Mouse (Mus musculus) embryonic facial prominence, embryonic 14.5 days (tissue): Measurements from ENCODE around the gene C2cd5. TPM values are rescaled to one million over a fixed set of nuclear protein-coding genes. Genes with fewer than 3 reads are reported as not detected.

ENCODE experiments used
- ATAC-seq: fragments of 200-750 bp; cut with Nextera tagmentation; 2 replicates; pipeline ENCODE4 v1.8.0; 2017; ENCODE audit warnings: low read depth, moderate number of reproducible peaks, moderate TSS enrichment
- DNase-seq: peaks from one replicate; pipeline ENCODE4 v3.0.0-alpha.2; 2015; ENCODE audit warnings: low spot score
- H3K27ac ChIP-seq: fragments of 300-500 bp; sonication (generic); replicated peaks from 2 replicates; pipeline ENCODE4 v1.5.1; 2014; ENCODE audit warnings: low read depth, mild to moderate bottlenecking, low read length, moderate library complexity
- H3K27me3 ChIP-seq: fragments of 300-500 bp; sonication (generic); replicated peaks from 2 replicates; pipeline ENCODE4 v1.6.1; 2014; ENCODE audit warnings: low read length; ENCODE audit not compliant: control insufficient read depth, insufficient read depth
- H3K36me3 ChIP-seq: fragments of 300-500 bp; sonication (generic); 2 replicates; pipeline ENCODE4 v1.6.1; 2014; ENCODE audit warnings: low read length, mixed read lengths; ENCODE audit not compliant: control insufficient read depth, insufficient read depth
- H3K4me1 ChIP-seq: fragments of 300-500 bp; sonication (generic); 2 replicates; pipeline ENCODE4 v1.6.1; 2014; ENCODE audit warnings: antibody characterized with exemption, low read length; ENCODE audit not compliant: control insufficient read depth, insufficient read depth
- H3K4me2 ChIP-seq: fragments of 300-500 bp; sonication (generic); 2 replicates; pipeline ENCODE4 v1.6.1; 2014; ENCODE audit warnings: low read depth, mild to moderate bottlenecking, low read length, moderate library complexity, mixed read lengths
- H3K4me3 ChIP-seq: fragments of 300-500 bp; sonication (generic); 2 replicates; pipeline ENCODE4 v1.5.1; 2014; ENCODE audit warnings: low read depth, mild to moderate bottlenecking, low read length
- H3K9ac ChIP-seq: fragments of 300-500 bp; sonication (generic); 2 replicates; pipeline ENCODE4 v1.6.1; 2014; ENCODE audit warnings: low read depth, mild to moderate bottlenecking, low read length, moderate library complexity, mixed read lengths
- H3K9me3 ChIP-seq: fragments of 300-500 bp; sonication (generic); 2 replicates; pipeline ENCODE4 v1.6.1; 2016; ENCODE audit warnings: low read length; ENCODE audit not compliant: control insufficient read depth
- WGBS: fragments of 180-500 bp; shearing (Covaris S2); extraction: QIAGEN DNeasy Blood & Tissue Kit; methylation state at CpG from one replicate; pipeline ENCODE4 v1.1.7; 2014; 5-methylcytosine and 5-hydroxymethylcytosine counted together
- polyA plus RNA-seq: library from polyadenylated mRNA; unstranded; fragments of >200 nt; fragmentation: Nextera tagmentation; extraction: Ambion mirVana; gene quantifications from 2 replicates; pipeline ENCODE4 v1.2.1, GENCODE M21; 2014

Gene C2cd5
- polyA plus RNA-seq, 1 experiment from 2014 or later, result 19.1 TPM

DNA sequence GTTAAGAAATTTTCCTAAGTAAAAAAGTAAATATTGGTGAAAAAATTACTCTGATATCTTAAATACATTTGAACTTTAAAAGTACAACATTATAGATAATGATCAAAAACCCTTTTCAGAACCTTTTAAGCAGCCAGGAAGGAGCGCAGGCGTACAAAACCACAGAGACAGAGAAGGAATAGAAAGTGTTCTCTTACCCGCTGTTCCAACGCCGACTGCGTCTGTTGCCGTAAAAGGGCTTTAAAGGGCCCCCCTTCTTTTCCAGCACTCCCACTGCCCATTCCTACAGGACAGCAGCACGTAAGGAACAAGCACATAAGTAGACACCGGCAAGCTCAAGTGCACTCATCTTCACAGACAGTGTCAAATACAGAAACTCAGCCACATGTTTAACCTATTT, 33.1 kb downstream of the C2cd5 start:
- WGBS, result 88% methylated on average over 9 of the region's 9 CpGs
- Histone ChIP-seq H3K4me1 (no peaks in the 10 kb centered on the region), H3K4me3 (no peak overlapping the region), H3K27me3 (no peaks in the 10 kb centered on the region), H3K36me3 (peaks cover 16% of the 10 kb centered on the region; the same call in 1 of the 2 replicates), H3K9me3 (no peaks in the 10 kb centered on the region), H3K9ac (no peak overlapping the region), H3K4me2 (no peak overlapping the region), H3K27ac (no peak overlapping the region)
- ATAC-seq, result no peak
- no peak for DNase-seq

DNA sequence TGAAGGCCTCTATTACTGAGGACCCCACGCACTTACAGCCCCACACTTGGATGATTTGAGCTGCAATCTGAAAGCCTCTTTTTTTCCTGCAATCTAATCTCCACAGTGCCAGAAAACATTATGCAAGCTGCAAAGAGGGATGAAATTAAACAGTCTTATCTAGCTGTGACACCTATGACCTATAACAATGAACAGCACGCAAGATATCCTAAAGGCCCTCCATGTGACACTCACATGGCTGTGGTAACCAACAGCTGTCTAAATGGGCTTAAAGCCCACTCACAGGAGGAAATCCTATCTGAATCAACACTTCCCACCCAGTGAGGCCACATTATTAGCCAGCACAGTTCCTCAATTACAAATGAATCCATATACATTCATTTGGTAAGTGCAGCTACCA, 35.9 kb downstream of the C2cd5 start:
- H3K27ac ChIP-seq, result no peak overlapping the region
- peaks cover 21% of the 10 kb centered on the region; the same call in 1 of the 2 replicates for H3K36me3 ChIP-seq
- no peaks in the 10 kb centered on the region for H3K27me3 ChIP-seq
- H3K4me2 ChIP-seq, result no peak overlapping the region
- WGBS, result 89% methylated on average over 2 of the region's 2 CpGs
- H3K4me1 ChIP-seq, result no peaks in the 10 kb centered on the region
- H3K4me3 ChIP-seq, result no peak overlapping the region
- DNase-seq (no peak), ATAC-seq (no peak)
- H3K9me3 ChIP-seq, result no peaks in the 10 kb centered on the region
- H3K9ac ChIP-seq, result no peak overlapping the region

GRCm38 (mm10) chr6:143057601-143058000, 42.3 kb downstream of the C2cd5 start:
- DNase-seq (no peak), ATAC-seq (no peak)
- 92% methylated on average over 5 of the region's 5 CpGs for WGBS

GRCm38 (mm10) chr6:143051566-143051965, 48.4 kb downstream of the C2cd5 start:
- DNase-seq (no peak), ATAC-seq (no peak)
- Histone ChIP-seq H3K27ac (no peak overlapping the region), H3K4me2 (no peak overlapping the region), H3K4me1 (no peaks in the 10 kb centered on the region), H3K9me3 (peaks cover 7% of the 10 kb centered on the region; the same call in 1 of the 2 replicates), H3K27me3 (no peaks in the 10 kb centered on the region), H3K36me3 (peaks cover 47% of the 10 kb centered on the region), H3K9ac (no peak overlapping the region), H3K4me3 (no peak overlapping the region)
- 88% methylated on average over 5 of the region's 5 CpGs for WGBS

More at GRCm38 (mm10) chr6:143057601-143058000, 42.3 kb downstream of the C2cd5 start:
- H3K36me3 ChIP-seq, result peaks cover 37% of the 10 kb centered on the region
- no peak overlapping the region for H3K27ac ChIP-seq
- H3K4me1 ChIP-seq, result no peaks in the 10 kb centered on the region
- H3K9ac ChIP-seq, result no peak overlapping the region
- H3K4me3 ChIP-seq, result no peak overlapping the region
- no peak overlapping the region for H3K4me2 ChIP-seq
- no peaks in the 10 kb centered on the region for H3K9me3 ChIP-seq
- H3K27me3 ChIP-seq, result no peaks in the 10 kb centered on the region

DNA sequence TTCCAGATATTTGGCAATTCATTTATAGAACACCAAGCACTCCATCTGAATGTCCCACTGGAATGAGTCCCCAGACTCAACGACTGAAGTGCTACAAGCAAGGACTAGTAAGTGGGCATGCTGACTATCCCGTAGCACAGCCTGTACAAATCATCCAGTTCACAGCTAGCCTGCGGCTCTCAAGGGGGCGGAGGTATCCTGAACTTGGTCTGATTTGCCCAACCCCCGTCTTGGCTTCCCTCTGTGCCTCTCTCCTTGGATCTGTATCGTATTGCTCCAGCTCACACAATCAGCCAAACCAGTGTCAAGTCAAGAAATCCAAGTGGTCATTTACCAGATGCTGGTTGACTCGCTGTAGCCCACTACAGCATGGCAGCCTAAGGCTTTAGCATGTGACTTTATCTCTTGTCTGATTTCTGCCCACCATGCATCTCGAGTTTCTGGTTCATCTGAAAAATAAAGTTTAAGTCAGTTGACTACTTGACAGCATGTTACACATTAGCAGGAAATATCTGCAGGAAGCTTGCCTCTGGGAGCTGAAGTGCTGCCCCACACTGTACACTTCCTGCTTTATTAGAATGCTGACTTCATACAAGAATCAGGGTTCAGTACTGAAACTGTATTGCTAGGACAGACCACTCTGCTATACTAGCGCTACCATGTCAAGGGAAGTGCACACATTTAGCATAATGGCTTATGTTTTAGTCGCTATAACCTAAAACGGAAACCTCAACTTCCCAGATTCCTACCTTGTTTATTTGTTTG, 50.0 kb downstream of the C2cd5 start:
- no peak overlapping the region for H3K4me2 ChIP-seq
- H3K36me3 ChIP-seq, result peaks cover 41% of the 10 kb centered on the region
- peak; percentile 17 for DNase-seq
- 71% methylated on average over 11 of the region's 11 CpGs for WGBS
- H3K9ac ChIP-seq, result no peak overlapping the region
- no peak overlapping the region for H3K27ac ChIP-seq
- no peaks in the 10 kb centered on the region for H3K27me3 ChIP-seq
- H3K9me3 ChIP-seq, result peaks cover 7% of the 10 kb centered on the region; the same call in 1 of the 2 replicates
- no peaks in the 10 kb centered on the region for H3K4me1 ChIP-seq
- ATAC-seq, result peak; percentile 15; the same call in 1 of the 2 replicates
- H3K4me3 ChIP-seq, result no peak overlapping the region

- ATAC-seq (no peak), DNase-seq (no peak)
- 97% methylated on average over 2 of the region's 2 CpGs for whole genome bisulfite sequencing
- Histone ChIP-seq H3K27ac (no peak overlapping the region), H3K4me3 (no peak overlapping the region), H3K4me1 (no peaks in the 10 kb centered on the region), H3K27me3 (no peaks in the 10 kb centered on the region), H3K36me3 (peaks cover 33% of the 10 kb centered on the region), H3K4me2 (no peak overlapping the region), H3K9me3 (peaks cover 7% of the 10 kb centered on the region; the same call in 1 of the 2 replicates), H3K9ac (no peak overlapping the region)
Observed at GRCm38 (mm10) chr6:143049117-143049516, 50.8 kb downstream of the C2cd5 start.

DNA sequence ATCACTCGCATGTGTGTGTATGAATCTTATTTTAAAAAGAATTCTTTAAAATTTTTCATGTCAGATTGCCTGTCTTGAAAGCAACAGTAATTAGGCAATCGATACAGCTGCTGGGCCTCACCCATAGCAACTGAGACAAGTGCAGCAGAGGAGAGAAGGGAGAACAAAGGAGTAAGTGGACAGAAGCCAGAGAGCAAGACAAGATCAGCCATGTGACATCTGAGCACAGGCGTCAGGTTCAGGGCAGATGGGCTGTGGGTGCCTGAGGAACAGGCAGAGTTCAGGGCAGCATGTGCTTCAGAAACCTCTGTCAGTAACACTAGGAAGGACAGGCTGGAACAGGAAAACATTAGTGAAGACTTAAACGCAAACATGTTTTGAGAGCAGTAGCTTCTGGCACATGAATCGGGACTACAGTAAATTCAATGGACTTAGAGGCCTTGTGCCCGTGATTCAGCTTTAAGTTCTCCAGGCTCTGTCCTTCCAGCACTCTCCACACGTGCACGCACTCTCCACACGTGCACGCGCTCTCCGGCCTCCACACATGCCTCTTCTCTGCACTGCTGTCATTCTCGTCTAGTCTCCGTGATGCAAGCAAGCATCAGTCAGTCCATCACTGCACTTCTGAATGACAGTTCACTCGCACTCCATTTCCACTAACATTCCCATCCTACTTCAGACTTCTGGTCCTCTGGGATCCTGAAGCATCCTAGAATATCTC, 52.2 kb downstream of the C2cd5 start:
- ATAC-seq (peak; percentile 47; the same call in 1 of the 2 replicates), DNase-seq (peak; percentile 10)
- 79% methylated on average over 15 of the region's 15 CpGs for WGBS
- Histone ChIP-seq H3K27me3 (no peaks in the 10 kb centered on the region), H3K4me2 (no peak overlapping the region), H3K9ac (no peak overlapping the region), H3K27ac (no peak overlapping the region), H3K4me3 (no peak overlapping the region), H3K9me3 (peaks cover 7% of the 10 kb centered on the region; the same call in 1 of the 2 replicates), H3K4me1 (no peaks in the 10 kb centered on the region), H3K36me3 (peaks cover 31% of the 10 kb centered on the region)

DNA sequence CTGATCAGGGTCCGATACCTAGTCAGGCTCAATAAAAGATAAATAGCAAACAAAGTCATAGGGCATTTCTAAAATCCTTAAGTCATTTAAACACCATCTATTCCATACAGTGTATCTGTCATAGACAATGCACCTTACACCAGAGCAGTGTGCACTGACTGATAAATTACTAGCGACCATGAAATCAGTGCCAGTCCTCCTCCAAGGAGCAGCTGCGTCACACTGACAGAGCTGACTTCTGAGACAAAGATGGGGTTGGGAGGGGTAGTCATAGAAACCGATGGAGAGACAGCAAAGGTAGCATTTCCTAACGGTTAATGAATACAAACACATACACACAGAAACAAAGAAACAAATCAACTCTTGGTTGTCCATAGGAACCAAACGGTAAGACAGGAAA, 58.4 kb downstream of the C2cd5 start:
- no peaks in the 10 kb centered on the region for H3K4me1 ChIP-seq
- no peak overlapping the region for H3K4me2 ChIP-seq
- ATAC-seq (no peak), DNase-seq (no peak)
- no peak overlapping the region for H3K27ac ChIP-seq
- H3K27me3 ChIP-seq, result no peaks in the 10 kb centered on the region
- H3K4me3 ChIP-seq, result no peak overlapping the region
- no peaks in the 10 kb centered on the region for H3K9me3 ChIP-seq
- H3K9ac ChIP-seq, result no peak overlapping the region
- H3K36me3 ChIP-seq, result peaks cover 47% of the 10 kb centered on the region
- WGBS, result 75% methylated on average over 6 of the region's 6 CpGs
